21 mouse cellular contexts compared by ENCODE assay signal in genomic region chr14:16194125-16194524, GRCm38 (mm10).
"Had no signal": no experiment of that assay in that cellular context is flagged by ENCODE, and none has a peak within 500 bp of the region (broad histone marks: within the 10 kb centered on the region; RNA-seq: fewer than 3 reads in every experiment).

No protein-coding gene starts in this region.

- H3K4me3 ChIP-seq: heart, adult 2 months; heart, embryonic 13.5 days; heart, embryonic 15.5 days; hindbrain, embryonic 13.5 days; hindbrain, embryonic 15.5 days; left cerebral cortex, adult 2 months; limb, embryonic 13.5 days; limb, embryonic 15.5 days; liver, embryonic 12.5 days had no signal

- H3K4me2 ChIP-seq: heart, embryonic 11.5 days; heart, embryonic 13.5 days; heart, embryonic 15.5 days; hindbrain, embryonic 13.5 days; hindbrain, embryonic 15.5 days; limb, embryonic 13.5 days; limb, embryonic 15.5 days; liver, embryonic 12.5 days had no signal

- DNase-seq: gastrocnemius, postnatal 14 days; gastrocnemius, postnatal 36 days; heart, adult 11 months; heart, adult 2 months; heart, postnatal 14 days; heart, postnatal 36 days; kidney, adult 18-20 months; kidney, adult 8-10 months; kidney, postnatal 14 days; kidney, postnatal 36 days had no signal

- H3K9me3 ChIP-seq: heart, embryonic 13.5 days; heart, embryonic 15.5 days; hindbrain, embryonic 13.5 days; hindbrain, embryonic 15.5 days; limb, embryonic 13.5 days; limb, embryonic 15.5 days; liver, embryonic 12.5 days had no signal

- H3K27me3 ChIP-seq: heart, embryonic 13.5 days; heart, embryonic 15.5 days; hindbrain, embryonic 13.5 days; hindbrain, embryonic 15.5 days; limb, embryonic 13.5 days; limb, embryonic 15.5 days; liver, embryonic 12.5 days had no signal

- H3K9ac ChIP-seq: heart, embryonic 13.5 days; heart, embryonic 15.5 days; hindbrain, embryonic 13.5 days; hindbrain, embryonic 15.5 days; limb, embryonic 13.5 days; limb, embryonic 15.5 days; liver, embryonic 12.5 days had no signal

- H3K4me1 ChIP-seq: heart, embryonic 13.5 days; heart, embryonic 15.5 days; hindbrain, embryonic 13.5 days; hindbrain, embryonic 15.5 days; limb, embryonic 13.5 days; limb, embryonic 15.5 days; liver, embryonic 12.5 days had no signal

- H3K36me3 ChIP-seq: heart, embryonic 13.5 days; heart, embryonic 15.5 days; hindbrain, embryonic 13.5 days; hindbrain, embryonic 15.5 days; limb, embryonic 13.5 days; limb, embryonic 15.5 days; liver, embryonic 12.5 days had no signal

- ATAC-seq: hindbrain, postnatal 0 days; intestine, embryonic 16.5 days; liver, embryonic 12.5 days had no signal

- H3K27ac ChIP-seq: heart, adult 2 months; heart, embryonic 13.5 days; heart, embryonic 15.5 days; hindbrain, embryonic 13.5 days; hindbrain, embryonic 15.5 days; hindbrain, postnatal 0 days; left cerebral cortex, adult 2 months; limb, embryonic 13.5 days; limb, embryonic 15.5 days; liver, embryonic 12.5 days had no signal
